Mouse (Mus musculus) megakaryocyte, embryonic 14.5 days (primary cell): ENCODE data around the gene Zbtb20. TPM values are rescaled to one million over a fixed set of nuclear protein-coding genes. Genes with fewer than 3 reads are reported as not detected.

Experiments
- H3K27me3 ChIP-seq: replicated peaks from 2 replicates; pipeline ENCODE3; 2012; ENCODE audit warnings: inconsistent platforms
- H3K36me3 ChIP-seq: replicated peaks from 2 replicates; pipeline ENCODE3; 2012; ENCODE audit warnings: low read length, inconsistent platforms, mixed read lengths
- H3K4me1 ChIP-seq: 2 replicates; pipeline ENCODE4 v1.6.1; 2012; ENCODE audit warnings: inconsistent platforms
- H3K4me3 ChIP-seq: replicated peaks from 2 replicates; pipeline ENCODE3; 2012; ENCODE audit warnings: moderate library complexity, mild to moderate bottlenecking, inconsistent platforms
- H3K9me3 ChIP-seq: 2 replicates; pipeline ENCODE4 v1.6.1; 2012; ENCODE audit warnings: inconsistent platforms
- FLI1 ChIP-seq: IDR thresholded peaks from 2 replicates; pipeline ENCODE4 v1.6.1; 2012; ENCODE audit warnings: low read length, inconsistent platforms, mixed read lengths
- GATA1 ChIP-seq: IDR thresholded peaks from 3 replicates; pipeline ENCODE4 v1.6.1; 2012; ENCODE audit warnings: mixed read lengths, low read length, inconsistent platforms, borderline replicate concordance
- polyA plus RNA-seq: library from polyadenylated mRNA; stranded (reverse); fragments of >175 nt; gene quantifications from 2 replicates; pipeline ENCODE4 v1.2.3, GENCODE M21; 2012; ENCODE audit warnings: low replicate concordance; ENCODE audit not compliant: insufficient read depth

The Zbtb20 gene
- polyA plus RNA-seq, 1 experiment = 2.4 TPM

DNA sequence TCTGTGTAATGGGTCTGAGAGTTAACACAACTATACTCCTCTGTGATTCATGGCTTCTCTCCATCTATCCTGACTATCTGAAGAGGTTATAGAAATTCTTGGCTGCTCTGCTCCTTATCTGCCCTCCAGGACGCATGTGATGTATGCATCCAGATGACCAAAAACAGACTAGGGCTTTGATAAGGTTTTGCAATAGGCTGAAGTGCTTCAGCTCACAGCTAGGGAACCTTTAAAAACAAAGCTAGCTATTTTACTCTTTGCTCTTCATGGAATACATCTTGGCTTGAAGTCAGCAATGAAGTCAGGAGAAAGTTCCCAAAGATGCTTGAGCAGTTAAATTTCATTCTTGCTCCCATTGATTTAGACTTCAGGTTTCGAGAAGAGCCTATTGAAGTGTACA is 756.1 kb downstream of the Zbtb20 start:
- Histone ChIP-seq H3K4me1 (no peaks in the 10 kb centered on the region), H3K27me3 (no peaks in the 10 kb centered on the region), H3K4me3 (no peak overlapping the region), H3K9me3 (no peaks in the 10 kb centered on the region), H3K36me3 (no peaks in the 10 kb centered on the region)
- no peak for TF ChIP-seq GATA1
- no peak for TF ChIP-seq FLI1

DNA sequence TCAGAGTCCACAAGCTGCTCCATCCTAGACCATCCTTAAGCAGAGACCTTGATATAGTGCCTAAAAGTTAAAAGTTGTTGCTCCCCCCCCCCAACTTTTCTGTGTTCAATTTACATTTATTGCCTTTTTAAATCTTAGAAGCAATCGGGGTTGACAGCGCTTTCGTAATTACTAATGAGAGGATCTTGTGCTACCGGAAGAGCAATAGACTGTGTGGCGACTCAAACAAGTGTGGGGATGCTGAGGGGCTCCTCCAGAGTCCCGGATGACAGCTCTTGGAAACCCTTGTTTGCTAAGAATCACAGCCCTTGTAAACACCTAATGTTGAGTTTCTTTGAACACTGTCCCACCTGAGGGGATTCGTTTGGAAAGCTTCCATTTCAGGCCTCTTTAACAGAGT is 758.4 kb downstream of the Zbtb20 start:
- H3K4me3 ChIP-seq = no peak overlapping the region
- H3K4me1 ChIP-seq = no peaks in the 10 kb centered on the region
- TF ChIP-seq GATA1 (no peak), FLI1 (no peak)

DNA sequence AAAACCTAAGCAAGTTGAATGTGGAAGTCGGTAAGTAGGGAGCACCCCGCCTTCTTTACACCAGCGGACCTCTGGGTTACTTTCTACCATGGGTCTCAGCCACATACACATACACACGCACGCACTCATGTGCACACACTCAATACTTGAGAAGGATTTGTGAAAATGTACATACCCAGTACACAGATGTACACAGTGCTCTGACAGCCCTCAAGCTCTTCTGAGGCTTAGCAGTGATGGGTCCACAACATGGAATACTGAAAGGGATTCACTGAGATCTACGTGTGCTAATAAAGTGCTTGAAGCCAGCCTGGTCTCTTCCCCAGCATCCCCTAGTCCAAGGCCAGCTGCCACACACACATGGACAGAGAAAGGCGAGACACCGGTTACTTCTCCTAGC is 761.6 kb downstream of the Zbtb20 start:
- H3K9me3 ChIP-seq = no peaks in the 10 kb centered on the region
- no peak overlapping the region for H3K4me3 ChIP-seq
- H3K36me3 ChIP-seq = no peaks in the 10 kb centered on the region
- no peak for TF ChIP-seq FLI1
- TF ChIP-seq GATA1 = no peak
- no peaks in the 10 kb centered on the region for H3K27me3 ChIP-seq
- no peaks in the 10 kb centered on the region for H3K4me1 ChIP-seq

More for the DNA sequence above, 758.4 kb downstream of the Zbtb20 start:
- no peaks in the 10 kb centered on the region for H3K36me3 ChIP-seq
- no peaks in the 10 kb centered on the region for H3K27me3 ChIP-seq
- no peaks in the 10 kb centered on the region for H3K9me3 ChIP-seq

DNA sequence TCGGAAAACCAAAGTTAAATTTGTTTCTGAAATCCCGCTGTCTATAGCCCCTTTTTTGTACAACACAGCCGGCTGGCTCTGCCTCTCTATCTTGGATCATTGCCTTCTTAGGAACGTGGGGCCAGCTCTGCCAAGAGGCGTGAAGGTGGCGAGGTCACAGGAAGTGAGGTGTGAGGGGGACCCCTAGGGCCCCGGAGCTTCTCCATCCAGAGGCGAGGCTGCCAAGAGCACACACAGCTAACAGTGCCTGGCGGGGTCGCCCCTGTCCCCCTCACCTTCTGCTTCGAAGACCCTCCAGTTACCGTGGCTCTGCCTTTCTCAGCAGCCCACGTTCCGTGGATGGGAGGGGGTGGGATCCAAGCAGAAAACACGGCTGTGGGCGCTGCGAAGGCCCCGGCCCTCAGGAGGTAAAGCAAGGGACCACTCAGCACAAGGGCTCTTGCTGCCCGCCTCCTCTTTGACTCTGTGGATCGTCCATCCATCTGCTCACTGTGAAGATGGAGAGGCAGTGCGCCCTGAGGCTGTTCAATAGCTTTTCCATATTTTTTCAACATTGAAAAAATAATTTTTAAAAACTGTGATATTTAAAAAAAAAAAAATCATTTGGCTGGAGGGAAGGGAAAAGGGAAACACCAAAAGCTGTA is 762.8 kb downstream of the Zbtb20 start:
- H3K4me1 ChIP-seq = no peaks in the 10 kb centered on the region
- H3K4me3 ChIP-seq = no peak overlapping the region
- H3K27me3 ChIP-seq = no peaks in the 10 kb centered on the region
- H3K9me3 ChIP-seq = no peaks in the 10 kb centered on the region
- TF ChIP-seq GATA1 (no peak), FLI1 (no peak)
- no peaks in the 10 kb centered on the region for H3K36me3 ChIP-seq

DNA sequence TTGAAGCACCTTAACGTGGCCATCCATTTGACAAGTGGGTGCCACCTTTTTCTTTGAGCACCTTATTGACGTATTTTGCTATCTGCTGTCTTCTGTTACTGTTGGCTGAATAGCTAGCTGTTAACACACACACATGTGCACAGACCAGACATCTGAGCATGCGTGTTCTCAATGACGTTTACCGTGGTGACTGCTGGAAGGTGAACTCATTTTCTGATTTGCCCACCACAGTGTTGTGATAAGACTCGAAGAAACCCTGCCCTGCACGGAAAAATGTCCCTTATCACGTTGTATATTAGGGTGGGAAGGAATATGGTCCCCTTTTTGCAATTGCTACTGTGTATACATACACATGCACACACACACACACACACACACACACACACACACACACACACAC is 765.5 kb downstream of the Zbtb20 start:
- Histone ChIP-seq H3K27me3 (no peaks in the 10 kb centered on the region), H3K4me1 (no peaks in the 10 kb centered on the region), H3K9me3 (no peaks in the 10 kb centered on the region), H3K4me3 (no peak overlapping the region), H3K36me3 (no peaks in the 10 kb centered on the region)
- TF ChIP-seq GATA1 = no peak
- TF ChIP-seq FLI1 = no peak

DNA sequence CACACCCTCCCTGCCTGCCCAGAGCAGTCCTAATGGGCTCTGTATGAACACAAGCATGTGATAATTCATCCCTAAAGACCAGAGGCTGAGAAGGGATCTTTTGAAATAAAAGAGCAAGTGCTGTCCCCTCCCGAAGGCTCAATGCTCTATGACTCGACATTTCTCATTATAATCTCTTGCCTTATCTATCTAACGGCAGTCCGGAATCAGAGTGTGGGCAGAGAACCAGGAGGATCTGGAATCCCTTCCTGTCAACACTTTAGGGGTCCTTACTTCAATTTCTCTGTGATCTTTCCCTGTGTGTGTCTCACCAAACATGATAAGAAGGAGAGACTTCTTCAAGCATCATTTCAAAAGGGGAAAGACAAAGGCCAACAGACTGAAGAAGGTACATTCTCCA is 770.2 kb downstream of the Zbtb20 start:
- no peak overlapping the region for H3K4me3 ChIP-seq
- TF ChIP-seq GATA1 = no peak
- TF ChIP-seq FLI1 = no peak
- H3K4me1 ChIP-seq = peaks cover 6% of the 10 kb centered on the region
- no peaks in the 10 kb centered on the region for H3K27me3 ChIP-seq
- no peaks in the 10 kb centered on the region for H3K9me3 ChIP-seq
- H3K36me3 ChIP-seq = no peaks in the 10 kb centered on the region

DNA sequence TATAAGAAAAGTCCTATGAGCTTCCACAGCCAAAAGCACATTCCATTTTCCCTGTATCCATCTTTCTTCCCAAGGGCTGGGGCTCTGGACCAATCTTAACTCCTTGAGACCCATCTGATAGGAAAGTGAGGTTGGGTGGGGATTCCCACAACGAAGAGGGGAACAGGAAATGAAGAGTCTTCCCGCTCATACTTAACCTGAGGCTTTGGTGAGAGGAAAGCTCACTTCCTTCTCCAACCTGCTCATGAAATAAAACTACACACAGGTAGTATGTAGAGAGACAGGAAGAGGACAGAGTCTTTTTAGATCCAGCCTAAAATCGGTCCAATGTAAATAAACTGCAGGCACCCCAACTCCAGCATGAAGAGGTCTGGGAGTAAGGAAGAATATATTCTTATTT is 771.3 kb downstream of the Zbtb20 start:
- H3K4me3 ChIP-seq = no peak overlapping the region
- no peaks in the 10 kb centered on the region for H3K27me3 ChIP-seq
- H3K36me3 ChIP-seq = no peaks in the 10 kb centered on the region
- no peaks in the 10 kb centered on the region for H3K9me3 ChIP-seq
- TF ChIP-seq FLI1 (no peak), GATA1 (no peak)
- peaks cover 6% of the 10 kb centered on the region for H3K4me1 ChIP-seq

DNA sequence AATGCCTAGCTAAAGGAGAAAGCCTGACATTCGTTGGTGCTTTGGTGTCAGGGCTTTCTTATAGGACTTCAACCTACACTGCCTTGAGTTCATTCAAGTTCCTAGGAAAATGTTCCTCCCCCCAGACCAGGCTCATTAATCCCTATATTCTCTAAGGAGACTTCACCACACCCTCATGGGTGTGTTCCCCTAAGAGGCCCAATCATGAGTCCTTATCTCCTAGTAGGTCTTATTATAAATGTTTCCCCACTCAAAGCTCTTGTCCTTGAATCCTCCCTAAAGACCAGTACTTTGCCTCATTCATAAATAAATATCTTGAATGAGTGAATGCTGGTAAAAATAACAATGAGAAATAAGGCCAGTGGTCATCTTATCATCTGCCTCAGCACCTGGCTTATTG is 772.0 kb downstream of the Zbtb20 start:
- H3K27me3 ChIP-seq = no peaks in the 10 kb centered on the region
- H3K36me3 ChIP-seq = no peaks in the 10 kb centered on the region
- peaks cover 6% of the 10 kb centered on the region for H3K4me1 ChIP-seq
- H3K9me3 ChIP-seq = no peaks in the 10 kb centered on the region
- no peak overlapping the region for H3K4me3 ChIP-seq
- TF ChIP-seq GATA1 = no peak
- no peak for TF ChIP-seq FLI1

DNA sequence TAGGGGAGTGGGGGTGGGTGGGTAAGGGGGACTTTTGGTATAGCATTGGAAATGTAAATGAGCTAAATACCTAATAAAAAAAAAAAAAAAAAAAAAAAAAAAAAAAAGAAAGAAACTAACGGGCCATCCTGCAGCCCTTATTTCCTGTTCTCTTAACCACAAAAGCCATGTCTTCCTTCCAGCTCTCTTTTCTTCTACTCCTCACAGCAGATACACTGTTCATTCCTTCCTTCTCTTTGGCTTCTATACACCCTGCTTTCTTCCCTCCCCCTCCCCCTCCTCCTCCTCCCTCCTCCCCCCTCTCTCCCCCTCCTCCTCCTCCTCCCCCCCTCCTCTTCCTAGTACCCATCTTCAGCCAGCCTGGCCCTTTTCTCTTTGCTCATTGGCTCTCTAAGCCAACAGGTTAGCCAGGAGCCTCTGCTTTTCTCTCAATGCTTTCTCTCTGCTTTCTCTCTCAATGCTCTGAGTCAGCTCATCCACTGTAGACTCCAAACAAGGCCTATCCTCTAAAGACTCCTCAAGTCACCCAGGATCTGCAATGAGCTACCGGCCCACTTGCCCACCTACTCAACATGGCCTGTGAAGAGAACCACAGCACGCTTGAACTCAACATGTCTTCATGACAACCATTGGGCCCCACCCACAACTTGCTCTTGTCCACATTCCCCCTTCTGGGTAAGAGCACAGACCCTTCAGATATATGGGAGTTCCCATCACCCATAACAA is 774.8 kb downstream of the Zbtb20 start:
- H3K9me3 ChIP-seq = no peaks in the 10 kb centered on the region
- TF ChIP-seq GATA1 (no peak), FLI1 (no peak)
- no peak overlapping the region for H3K4me3 ChIP-seq
- no peaks in the 10 kb centered on the region for H3K27me3 ChIP-seq
- no peaks in the 10 kb centered on the region for H3K36me3 ChIP-seq
- H3K4me1 ChIP-seq = peaks cover 11% of the 10 kb centered on the region

DNA sequence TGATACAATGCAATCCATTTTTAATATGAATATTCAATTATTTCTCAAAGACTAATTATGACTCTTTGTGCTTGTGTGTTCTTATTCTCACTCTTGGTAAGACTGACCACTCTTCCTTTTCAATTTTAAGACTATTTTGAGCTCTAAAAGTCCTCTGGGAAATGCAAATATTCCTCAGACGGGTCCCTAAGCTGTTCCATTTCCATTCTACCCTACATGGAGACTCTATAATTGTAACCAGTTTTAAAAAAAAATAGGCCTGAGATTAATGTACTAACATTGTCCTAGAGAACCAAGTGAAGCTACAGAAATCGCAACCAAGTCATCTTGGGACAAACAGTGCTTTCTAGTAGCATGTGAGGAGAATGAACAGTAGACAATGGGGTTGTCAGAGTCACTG is 777.6 kb downstream of the Zbtb20 start:
- Histone ChIP-seq H3K4me1 (peaks cover 11% of the 10 kb centered on the region), H3K27me3 (no peaks in the 10 kb centered on the region), H3K4me3 (no peak overlapping the region), H3K9me3 (no peaks in the 10 kb centered on the region), H3K36me3 (no peaks in the 10 kb centered on the region)
- TF ChIP-seq GATA1 (no peak), FLI1 (no peak)
